Mouse (Mus musculus): ENCODE data around the gene Gpr137c.

Gene Gpr137c

DNA sequence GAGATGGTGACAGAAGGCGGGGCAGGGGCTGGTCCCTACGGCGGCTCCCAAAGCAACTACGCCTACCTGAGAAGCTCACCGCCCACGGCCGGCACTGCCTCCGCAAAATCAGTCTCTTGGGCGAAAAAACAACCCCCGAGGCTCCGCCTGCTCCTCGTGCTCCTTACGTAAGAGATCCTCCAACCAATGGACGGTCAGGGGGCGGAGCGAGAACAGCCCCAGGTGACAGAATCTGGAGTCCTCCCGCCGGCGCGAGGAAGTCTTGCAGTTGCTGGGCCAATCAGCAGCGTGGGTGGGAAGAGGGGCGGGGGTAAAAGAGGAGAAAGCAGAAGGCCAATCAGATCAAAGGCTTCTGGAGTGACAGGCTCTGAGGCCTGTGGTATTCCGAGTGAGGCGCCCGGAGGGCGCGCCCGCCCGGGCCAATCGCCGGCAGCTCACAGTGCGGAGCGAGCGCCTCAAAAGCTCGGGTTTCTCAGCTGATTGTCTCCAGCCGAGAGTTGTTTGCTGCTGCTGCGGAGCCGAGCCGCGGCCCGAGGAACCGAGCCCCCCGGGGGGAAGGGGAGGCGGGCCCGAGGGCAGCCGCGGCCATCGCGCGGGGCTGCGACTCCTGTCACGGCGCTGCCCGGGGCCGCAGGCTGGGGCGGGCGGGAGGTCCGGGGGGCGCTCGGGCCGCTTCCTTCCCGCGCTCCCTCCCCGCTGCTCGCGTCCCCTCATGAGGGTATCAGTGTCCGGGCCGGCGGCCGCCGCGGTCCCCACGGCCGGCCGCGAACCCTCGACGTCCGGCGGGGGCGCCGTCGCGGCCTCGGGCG lies at the start of gene Gpr137c:
Gene Gpr137c, plus strand, starts transcription at position 437 of the 809 bp plus-strand sequence.
- in situ Hi-C loops (cut with MseI, MboI), result no loop called here

DNA sequence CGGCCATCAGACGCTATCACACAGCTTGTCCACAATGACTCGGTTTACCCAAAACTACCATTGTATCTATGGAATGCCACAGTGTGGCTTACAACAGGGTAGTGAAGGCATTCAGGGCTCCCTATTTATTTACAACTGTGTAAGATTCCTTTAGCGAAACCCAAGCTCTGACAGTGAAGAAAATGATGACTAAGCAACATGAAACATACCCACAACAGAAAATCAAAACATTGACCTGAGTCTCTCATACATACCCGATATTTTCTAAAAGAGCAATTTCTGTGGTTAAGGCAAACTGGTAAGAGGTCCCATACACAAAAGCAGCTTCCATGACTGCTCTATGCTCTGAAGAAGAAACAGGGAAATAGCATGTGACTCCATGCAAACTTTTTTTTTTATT lies 47.3 kb upstream of the Gpr137c start:
- in situ Hi-C loops (cut with MseI, MboI), result no loop called here

- in situ Hi-C loops (cut with MseI, MboI), result no loop called here
Observed at GRCm38 (mm10) chr14:45175012-45175740, 44.3 kb upstream of the Gpr137c start.

DNA sequence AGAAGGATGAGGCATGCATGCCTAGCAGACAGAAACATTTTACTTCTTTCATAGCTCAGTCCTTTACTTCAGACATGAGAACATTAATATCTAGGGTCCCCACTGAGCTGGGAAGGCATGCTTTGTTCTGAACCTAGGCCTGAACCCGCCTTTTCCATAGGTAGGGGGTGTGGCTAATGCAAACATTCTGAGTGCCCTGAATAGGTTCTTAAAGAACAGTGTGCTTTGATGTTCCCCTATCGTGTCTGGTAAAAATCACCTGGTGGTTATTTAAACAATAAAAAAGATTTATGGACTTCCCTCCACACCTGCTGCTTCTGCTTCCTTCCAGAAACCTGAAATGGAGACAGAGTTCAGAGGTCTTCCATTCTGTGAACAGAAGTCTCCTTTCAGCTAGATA lies 40.3 kb upstream of the Gpr137c start:
- in situ Hi-C loops (cut with MseI, MboI), result no loop called here

- in situ Hi-C loops (cut with MseI, MboI), result no loop called here
Observed at GRCm38 (mm10) chr14:45179606-45180005, 39.9 kb upstream of the Gpr137c start.

- in situ Hi-C loops (cut with MseI, MboI), result no loop called here
Observed at GRCm38 (mm10) chr14:45181611-45182010, 37.9 kb upstream of the Gpr137c start.

DNA sequence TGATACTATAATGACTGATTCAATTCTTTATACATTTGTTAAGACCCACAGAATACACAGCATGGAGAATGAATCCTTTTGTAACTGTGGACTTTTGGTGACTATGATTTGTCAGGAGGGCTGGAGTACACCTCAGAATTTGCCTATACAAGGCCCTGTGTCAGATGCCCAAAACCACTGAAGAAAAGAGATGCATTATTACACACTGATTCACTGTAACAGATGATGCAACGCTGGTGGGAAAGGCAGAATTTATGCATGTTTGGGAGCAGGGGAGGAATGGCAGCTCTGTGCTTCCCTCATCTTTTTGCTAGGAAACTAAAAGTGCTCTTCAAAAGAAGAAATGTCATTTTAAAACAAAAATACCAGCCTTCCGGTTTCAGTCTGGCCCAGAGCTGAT lies 28.5 kb upstream of the Gpr137c start:
- in situ Hi-C loops (cut with MseI, MboI), result no loop called here

- in situ Hi-C loops (cut with MseI, MboI), result no loop called here
Observed at GRCm38 (mm10) chr14:45200607-45201006, 18.9 kb upstream of the Gpr137c start.

DNA sequence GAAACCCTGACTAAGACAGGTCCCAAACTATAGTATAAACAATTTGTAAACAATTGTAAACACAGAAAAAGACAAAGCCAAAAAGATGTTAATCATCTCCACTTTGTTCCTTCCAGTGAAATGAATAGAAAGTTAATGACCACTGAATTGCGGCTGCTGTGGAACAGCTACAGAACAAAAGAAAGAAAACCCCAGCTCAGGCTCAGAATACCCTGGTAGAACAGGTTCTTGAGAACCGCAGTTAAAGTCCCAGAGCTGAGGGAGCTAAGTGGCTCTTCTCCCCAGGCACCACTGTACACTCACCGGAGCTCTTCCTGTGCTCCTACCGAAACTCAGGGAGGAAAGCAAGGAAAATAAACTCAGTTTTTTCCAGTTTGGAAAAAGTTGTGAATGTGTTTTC lies 8.8 kb upstream of the Gpr137c start:
- in situ Hi-C loops (cut with MseI, MboI), result no loop called here

DNA sequence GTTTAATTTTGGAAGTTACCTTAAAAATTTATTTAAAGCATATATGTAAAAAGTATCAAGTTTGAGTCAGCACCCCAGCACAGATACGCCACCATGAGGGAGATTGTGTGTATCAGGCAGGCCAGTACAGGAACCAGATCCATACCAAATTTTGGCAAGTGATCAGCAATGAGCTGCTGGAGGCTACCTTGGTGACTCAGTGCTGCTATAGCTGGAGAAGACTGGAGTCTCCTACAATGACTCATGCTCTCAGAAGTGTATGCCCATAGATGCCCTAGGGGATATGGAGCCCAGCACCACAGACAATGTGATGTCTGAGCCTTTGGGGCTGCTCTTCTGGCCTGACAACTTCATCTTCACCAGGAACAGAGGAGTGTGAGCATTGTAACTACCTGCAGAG lies 8.1 kb upstream of the Gpr137c start:
- in situ Hi-C loops (cut with MseI, MboI), result no loop called here

DNA sequence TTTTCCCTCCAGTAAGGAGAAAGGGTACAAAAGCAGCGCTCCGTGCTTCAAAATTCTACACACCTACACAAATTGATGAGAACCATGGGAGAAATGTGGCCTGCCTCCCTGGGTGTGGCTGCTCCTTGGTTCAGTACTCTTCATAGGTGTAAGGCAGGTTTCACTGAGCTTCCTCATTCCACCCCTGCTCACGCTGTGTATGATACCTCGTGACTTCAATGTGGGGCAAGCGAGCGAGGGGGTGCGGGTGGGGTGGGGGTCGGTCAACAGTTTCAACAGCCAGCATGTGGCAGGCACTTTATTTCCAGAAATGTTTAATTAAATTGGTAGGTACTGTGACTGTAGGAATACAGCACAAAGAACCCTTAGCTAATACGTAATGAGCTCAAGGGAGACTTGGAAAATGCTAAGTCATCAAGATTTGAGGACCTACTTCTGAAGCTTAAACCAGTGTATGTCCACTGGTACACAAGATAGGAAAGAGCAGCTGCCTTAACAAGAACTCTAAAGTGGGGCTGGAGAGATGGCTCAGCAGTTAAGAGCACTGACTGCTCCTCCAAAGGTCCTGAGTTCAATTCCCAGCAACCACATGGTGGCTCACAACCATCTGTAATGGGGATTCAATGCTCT lies 2.7 kb upstream of the Gpr137c start:
- in situ Hi-C loops (cut with MseI, MboI), result no loop called here

GRCm38 (mm10) chr14:45217693-45218092 lies 1.8 kb upstream of the Gpr137c start:
- in situ Hi-C loops (cut with MseI, MboI), result no loop called here

GRCm38 (mm10) chr14:45220090-45220956 lies 806 bp downstream of the Gpr137c start, which contains the start of gene Txndc16:
Txndc16 (minus strand) TSS chr14:45220328.
- in situ Hi-C loops (cut with MseI, MboI), result no loop called here

GRCm38 (mm10) chr14:45220957-45221630 lies 1.6 kb downstream of the Gpr137c start:
- in situ Hi-C loops (cut with MseI, MboI), result no loop called here

- in situ Hi-C loops (cut with MseI, MboI), result no loop called here
Observed at GRCm38 (mm10) chr14:45239042-45239441, 19.5 kb downstream of the Gpr137c start.

- in situ Hi-C loops (cut with MseI, MboI), result loop anchor here in 1 of 2 experiments (10.0 kb wide), 1 partner anchor 257 kb away; the partner anchor contains the start of gene Ptger2
Observed at GRCm38 (mm10) chr14:45241613-45242012, 22.1 kb downstream of the Gpr137c start.

DNA sequence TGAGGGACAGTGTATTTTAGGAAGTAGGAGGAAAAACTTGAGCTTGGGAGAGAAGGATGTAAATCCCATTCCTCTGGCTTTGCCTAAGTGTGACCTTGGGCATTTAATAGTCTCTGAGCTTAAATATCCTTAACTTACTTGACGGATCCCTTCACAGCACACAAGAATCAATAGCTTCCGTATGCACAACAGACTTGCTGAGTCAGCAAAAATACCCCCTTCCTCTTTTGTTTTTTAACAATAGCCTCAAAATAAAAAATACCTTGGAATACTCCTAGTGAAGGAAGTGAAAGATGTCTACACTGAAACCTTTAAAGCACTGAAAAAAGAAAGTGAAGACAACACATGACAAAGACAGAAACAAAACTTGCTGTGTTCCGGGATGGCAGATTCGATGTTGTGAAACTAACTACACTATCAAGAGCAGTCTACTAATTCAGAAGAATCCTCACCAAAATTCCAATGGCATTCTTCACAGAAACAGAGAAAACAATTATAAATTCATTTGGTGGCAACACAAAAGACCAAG lies 32.1 kb downstream of the Gpr137c start:
- in situ Hi-C loops (cut with MseI, MboI), result no loop called here

- in situ Hi-C loops (cut with MseI, MboI), result no loop called here
Observed at GRCm38 (mm10) chr14:45263831-45264592, 44.5 kb downstream of the Gpr137c start.

GRCm38 (mm10) chr14:45275816-45276215 lies 56.3 kb downstream of the Gpr137c start:
- in situ Hi-C loops (cut with MseI, MboI), result no loop called here

DNA sequence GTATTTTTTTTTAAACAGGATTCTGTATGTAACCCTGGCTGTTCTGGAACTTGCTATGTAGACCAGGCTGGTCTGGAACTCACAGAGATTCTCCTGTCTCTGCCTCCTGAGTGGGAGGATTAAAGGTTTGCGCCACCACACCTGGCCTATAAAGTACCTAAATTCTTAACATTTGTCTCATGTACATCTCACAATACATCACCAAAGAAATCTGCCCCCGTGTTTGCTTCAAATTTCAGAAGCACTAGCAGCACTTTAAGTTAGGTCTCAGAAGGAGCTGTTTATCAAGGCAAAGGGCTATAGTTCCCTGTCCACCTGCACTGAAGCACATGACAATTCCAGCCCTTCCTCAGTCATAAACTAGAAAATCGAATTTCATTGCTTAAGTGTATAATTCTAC lies 62.5 kb downstream of the Gpr137c start:
- in situ Hi-C loops (cut with MseI, MboI), result no loop called here
